In genomic region chr9:103049049-103049511, GRCm38 (mm10) we compare ENCODE assay signal across 20 mouse cellular contexts.
DNase-seq lines count a peak whose midpoint lies in the region; ATAC-seq lines count a peak whose summit lies in the region.
"Had no signal": no experiment of that assay in that cellular context is flagged by ENCODE, and none has a peak within 500 bp of the region (broad histone marks: within the 10 kb centered on the region; RNA-seq: fewer than 3 reads in every experiment).

No protein-coding gene starts in this region.

- H3K9me3 ChIP-seq in midbrain, embryonic 11.5 days (ENCODE audit: control insufficient read depth, low read length): no peaks in the 10 kb centered on the region
- H3K9me3 ChIP-seq in midbrain, embryonic 14.5 days (ENCODE audit: control insufficient read depth, low read length): no peaks in the 10 kb centered on the region
- no peaks in the 10 kb centered on the region for H3K9me3 ChIP-seq in kidney, embryonic 16.5 days (ENCODE audit: low read length)
- no peaks in the 10 kb centered on the region for H3K9me3 ChIP-seq in liver, embryonic 12.5 days (replicated peaks)
- H3K9me3 ChIP-seq: embryonic facial prominence, embryonic 15.5 days; forebrain, embryonic 12.5 days; heart, embryonic 10.5 days; hindbrain, embryonic 15.5 days; liver, embryonic 13.5 days had no signal

- H3K4me1 ChIP-seq in midbrain, embryonic 11.5 days (ENCODE audit: control insufficient read depth, insufficient read depth, low read length): no peaks in the 10 kb centered on the region
- H3K4me1 ChIP-seq in midbrain, embryonic 14.5 days (ENCODE audit: control insufficient read depth, insufficient read depth, low read length): no peaks in the 10 kb centered on the region
- 0 out of 2 replicates have a peak, but pooled peaks cover 4% of the 10 kb centered on the region for H3K4me1 ChIP-seq in kidney, embryonic 16.5 days (ENCODE audit: insufficient read depth, low read length)
- H3K4me1 ChIP-seq in liver, embryonic 12.5 days: no peaks in the 10 kb centered on the region
- H3K4me1 ChIP-seq: embryonic facial prominence, embryonic 15.5 days; forebrain, embryonic 12.5 days; heart, embryonic 10.5 days; hindbrain, embryonic 15.5 days; liver, embryonic 13.5 days had no signal

- H3K4me3 ChIP-seq in midbrain, embryonic 11.5 days (ENCODE audit: low read depth, low read length): no peak overlapping the region
- H3K4me3 ChIP-seq in midbrain, embryonic 14.5 days (replicated peaks; ENCODE audit: low read depth, low read length): no peak overlapping the region
- H3K4me3 ChIP-seq in kidney, embryonic 16.5 days (ENCODE audit: low read length): no peak overlapping the region
- H3K4me3 ChIP-seq in liver, embryonic 12.5 days: no peak overlapping the region
- H3K4me3 ChIP-seq: embryonic facial prominence, embryonic 15.5 days; forebrain, embryonic 12.5 days; heart, embryonic 10.5 days; hindbrain, embryonic 15.5 days; layer of hippocampus, adult 2 months; liver, embryonic 13.5 days had no signal

- peak; percentile 26 for DNase-seq in midbrain, embryonic 11.5 days (ENCODE audit: low spot score, missing footprints)
- DNase-seq in midbrain, embryonic 14.5 days: no peak
- peak; percentile 77 for DNase-seq in yolk sac, embryonic 10.5 days (ENCODE audit: low spot score)
- DNase-seq in cerebellum, adult 9-11 months: no peak
- DNase-seq in gastrocnemius, postnatal 14 days: no peak
- DNase-seq in B cell, adult 2 months: no peak
- DNase-seq: adrenal gland, postnatal 36 days; cerebellum, adult 8-10 months; gastrocnemius, postnatal 36 days; heart, postnatal 36 days; liver, embryonic 13.5 days had no signal

- no peak for ATAC-seq in midbrain, embryonic 11.5 days (ENCODE audit: low FRiP score)
- ATAC-seq in midbrain, embryonic 14.5 days (ENCODE audit: low FRiP score, low TSS enrichment): no peak
- peak; percentile 74; the same call in 1 of the 2 replicates for ATAC-seq in kidney, embryonic 16.5 days (ENCODE audit: low FRiP score, low TSS enrichment)
- ATAC-seq in liver, embryonic 12.5 days: 0 out of 2 replicates have a peak, but pooled peaks have one; percentile 49
- ATAC-seq: midbrain, embryonic 16.5 days; Patski had no signal

- H3K36me3 ChIP-seq in midbrain, embryonic 11.5 days (ENCODE audit: control insufficient read depth, insufficient read depth, low read length): no peaks in the 10 kb centered on the region
- H3K36me3 ChIP-seq in midbrain, embryonic 14.5 days (ENCODE audit: control insufficient read depth, insufficient read depth, low read length): no peaks in the 10 kb centered on the region
- no peaks in the 10 kb centered on the region for H3K36me3 ChIP-seq in kidney, embryonic 16.5 days (ENCODE audit: insufficient read depth, low read length)
- no peaks in the 10 kb centered on the region for H3K36me3 ChIP-seq in liver, embryonic 12.5 days
- H3K36me3 ChIP-seq: embryonic facial prominence, embryonic 15.5 days; forebrain, embryonic 12.5 days; heart, embryonic 10.5 days; hindbrain, embryonic 15.5 days; liver, embryonic 13.5 days had no signal

- no peak overlapping the region for H3K4me2 ChIP-seq in midbrain, embryonic 11.5 days
- no peak overlapping the region for H3K4me2 ChIP-seq in midbrain, embryonic 14.5 days (ENCODE audit: low read length)
- H3K4me2 ChIP-seq in kidney, embryonic 16.5 days (replicated peaks; ENCODE audit: low read depth, low read length): no peak overlapping the region
- no peak overlapping the region for H3K4me2 ChIP-seq in liver, embryonic 12.5 days
- H3K4me2 ChIP-seq: embryonic facial prominence, embryonic 15.5 days; forebrain, embryonic 12.5 days; hindbrain, embryonic 15.5 days; liver, embryonic 13.5 days had no signal

- no peak overlapping the region for H3K27ac ChIP-seq in midbrain, embryonic 11.5 days (ENCODE audit: low read depth, low read length)
- H3K27ac ChIP-seq in midbrain, embryonic 14.5 days (replicated peaks; ENCODE audit: low read depth, low read length): no peak overlapping the region
- H3K27ac ChIP-seq in kidney, embryonic 16.5 days (ENCODE audit: low read length): peak overlapping the region; percentile 40; the same call in 1 of the 2 replicates
- no peak overlapping the region for H3K27ac ChIP-seq in liver, embryonic 12.5 days
- H3K27ac ChIP-seq: embryonic facial prominence, embryonic 15.5 days; forebrain, embryonic 12.5 days; heart, embryonic 10.5 days; hindbrain, embryonic 15.5 days; layer of hippocampus, adult 2 months; liver, embryonic 13.5 days had no signal

- H3K9ac ChIP-seq in midbrain, embryonic 11.5 days (ENCODE audit: low read length): no peak overlapping the region
- H3K9ac ChIP-seq in midbrain, embryonic 14.5 days (replicated peaks; ENCODE audit: low read length): no peak overlapping the region
- no peak overlapping the region for H3K9ac ChIP-seq in kidney, embryonic 16.5 days (replicated peaks; ENCODE audit: low read length)
- H3K9ac ChIP-seq in liver, embryonic 12.5 days: no peak overlapping the region
- H3K9ac ChIP-seq: embryonic facial prominence, embryonic 15.5 days; forebrain, embryonic 12.5 days; hindbrain, embryonic 15.5 days; liver, embryonic 13.5 days had no signal

- H3K27me3 ChIP-seq in midbrain, embryonic 11.5 days (ENCODE audit: control insufficient read depth, insufficient read depth, low read length): no peaks in the 10 kb centered on the region
- H3K27me3 ChIP-seq in midbrain, embryonic 14.5 days (ENCODE audit: control insufficient read depth, insufficient read depth, low read length): no peaks in the 10 kb centered on the region
- H3K27me3 ChIP-seq in kidney, embryonic 16.5 days (ENCODE audit: insufficient read depth, low read length): no peaks in the 10 kb centered on the region; the same call in 1 of the 2 replicates
- H3K27me3 ChIP-seq in liver, embryonic 12.5 days (replicated peaks): 0 out of 2 replicates have a peak, but pooled peaks cover 5% of the 10 kb centered on the region
- H3K27me3 ChIP-seq: embryonic facial prominence, embryonic 15.5 days; forebrain, embryonic 12.5 days; hindbrain, embryonic 15.5 days; liver, embryonic 13.5 days; Patski had no signal

- WGBS in midbrain, embryonic 11.5 days: 89% methylated on average over 7 of the region's 7 CpGs
- 90% methylated on average over 7 of the region's 7 CpGs for WGBS in midbrain, embryonic 14.5 days
- WGBS in kidney, embryonic 16.5 days: 27% methylated on average over 7 of the region's 7 CpGs
- 44% methylated on average over 7 of the region's 7 CpGs for WGBS in liver, embryonic 12.5 days (ENCODE audit: insufficient replicate concordance)

- intact Hi-C loops in gastrocnemius, postnatal 14 days (cut with DNase I; ENCODE audit: low total_unique reads): no loop called here

Comparison
In these comparisons a context has a peak if more than half of its experiments do, and no peak if none do; other contexts are left out.
1. DNase-seq: peak in midbrain, embryonic 11.5 days (single experiment) and yolk sac, embryonic 10.5 days (single experiment); none in midbrain, embryonic 14.5 days (single experiment), cerebellum, adult 9-11 months (single experiment), gastrocnemius, postnatal 14 days (single experiment) and B cell, adult 2 months (0 of 2).
2. ATAC-seq: peak in kidney, embryonic 16.5 days (single experiment) and liver, embryonic 12.5 days (single experiment); none in midbrain, embryonic 11.5 days (single experiment) and midbrain, embryonic 14.5 days (single experiment).